Mouse (Mus musculus): ENCODE measurements around the gene Stpg4.

Gene Stpg4

DNA sequence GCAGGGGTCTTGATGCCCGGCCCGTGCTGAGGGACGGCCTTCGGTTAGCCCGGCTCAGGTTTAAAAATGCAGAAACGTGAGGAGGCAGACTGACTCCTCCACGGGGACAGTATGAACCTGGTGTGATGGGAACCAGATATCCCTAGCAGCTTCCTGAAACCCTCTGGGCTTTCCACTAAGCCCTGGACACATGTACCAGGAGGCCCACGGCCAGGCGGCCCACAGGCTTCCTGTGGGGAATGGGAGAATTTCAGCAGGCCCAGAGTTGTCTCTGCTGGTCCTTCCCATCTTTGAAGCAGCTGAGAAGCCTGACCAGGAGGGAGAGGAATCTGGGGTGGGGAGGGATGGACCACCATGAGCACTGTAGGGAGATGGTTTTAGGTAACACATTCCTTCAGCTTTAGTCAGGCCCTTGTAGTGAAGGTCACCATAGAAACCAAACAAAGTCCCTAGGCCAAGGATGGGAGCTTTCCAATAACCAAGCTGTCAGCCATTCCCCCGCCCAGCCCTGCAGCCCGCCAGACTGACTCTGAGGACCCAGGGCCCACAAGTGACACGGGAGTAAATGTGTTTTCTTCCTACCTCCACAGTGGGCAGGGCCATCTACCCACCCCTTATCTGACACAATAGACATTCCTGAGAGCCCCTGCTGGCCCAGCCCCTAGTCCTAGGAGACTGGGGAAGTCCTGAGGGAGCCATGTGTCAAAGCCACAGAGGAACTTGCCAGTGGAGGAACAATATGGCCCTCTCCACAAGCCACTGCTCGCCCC lies 76.9 kb downstream of the Stpg4 start:
- no peak for DNase-seq (ENCODE audit: low spot score)

DNA sequence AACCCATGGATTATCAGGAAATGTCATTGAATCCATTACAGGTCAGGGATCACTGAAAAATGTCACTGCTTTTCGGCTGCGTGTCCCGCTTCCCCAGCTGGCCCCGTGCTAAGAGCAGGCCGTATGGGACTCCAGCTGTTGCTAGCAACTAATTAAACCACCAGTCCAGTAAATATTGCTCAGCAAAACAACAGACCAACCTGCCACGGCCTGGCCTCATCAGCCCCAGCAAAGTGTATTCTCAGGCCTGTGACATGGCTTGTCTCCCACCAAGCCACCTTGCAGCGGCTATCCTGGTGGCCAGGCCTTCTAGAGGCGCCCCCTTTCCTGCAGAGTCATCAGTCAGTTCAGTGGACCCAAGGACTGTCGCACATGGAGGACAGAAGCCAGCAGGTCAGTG lies 78.0 kb downstream of the Stpg4 start:
- no peak for DNase-seq (ENCODE audit: low spot score)

DNA sequence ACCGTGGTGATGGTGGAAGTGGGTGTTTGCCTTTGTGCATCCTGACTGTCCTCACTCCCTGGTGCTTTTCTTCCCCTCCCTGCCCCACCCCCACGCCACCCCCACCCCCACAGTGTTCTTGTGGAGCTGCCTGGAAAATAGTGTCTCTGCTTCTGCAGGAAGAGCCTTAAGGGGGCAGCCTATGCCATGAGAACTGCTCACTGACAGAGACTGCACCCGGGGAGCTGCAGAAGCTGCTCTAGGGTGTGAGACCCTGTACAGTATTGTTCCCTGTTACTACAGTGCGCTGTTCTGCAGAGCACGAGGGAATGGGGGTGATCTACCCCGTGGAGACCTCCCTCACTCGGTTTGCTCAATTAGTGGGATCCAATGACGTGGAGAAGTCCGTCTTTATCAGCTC lies 78.5 kb downstream of the Stpg4 start:
- DNase-seq (ENCODE audit: low spot score) = no peak

DNA sequence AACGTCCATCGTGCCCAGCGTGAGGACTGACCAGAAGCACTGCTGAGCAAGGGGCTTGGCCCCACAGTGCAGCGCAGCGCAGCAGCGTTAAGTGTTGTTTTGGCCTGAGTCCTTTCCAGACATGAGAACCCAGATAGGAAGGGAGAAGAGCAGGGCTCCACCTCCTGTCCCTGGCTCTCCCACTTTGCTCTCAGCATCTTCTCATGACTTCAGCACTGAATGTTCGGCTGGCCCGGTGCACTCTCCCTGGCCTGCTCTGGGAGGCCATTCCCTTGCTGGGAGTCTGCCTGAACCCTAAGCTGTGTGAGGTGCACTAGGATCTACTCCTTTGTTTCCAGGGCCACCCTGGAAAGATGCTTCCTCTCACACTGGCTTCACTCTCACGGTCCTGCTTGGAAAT lies 79.2 kb downstream of the Stpg4 start:
- no peak for DNase-seq (ENCODE audit: low spot score)

DNA sequence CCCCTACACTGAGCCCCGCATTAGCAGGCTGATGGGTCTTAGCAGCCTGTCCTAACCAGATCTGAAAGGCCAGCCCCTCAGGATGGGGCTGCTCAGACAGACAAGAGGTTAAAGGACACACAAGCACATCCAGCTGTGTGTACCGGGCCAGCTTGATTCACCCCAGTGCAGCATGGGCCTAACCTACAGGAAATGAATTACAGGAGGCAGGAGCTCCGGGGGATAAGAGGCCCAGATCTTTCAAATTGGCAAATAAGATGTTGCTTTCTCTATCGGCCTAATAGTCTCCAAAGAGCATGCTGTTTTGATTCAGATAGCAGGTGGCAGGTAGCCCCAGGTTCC lies 82.3 kb downstream of the Stpg4 start:
- DNase-seq (ENCODE audit: low spot score) = no peak

DNA sequence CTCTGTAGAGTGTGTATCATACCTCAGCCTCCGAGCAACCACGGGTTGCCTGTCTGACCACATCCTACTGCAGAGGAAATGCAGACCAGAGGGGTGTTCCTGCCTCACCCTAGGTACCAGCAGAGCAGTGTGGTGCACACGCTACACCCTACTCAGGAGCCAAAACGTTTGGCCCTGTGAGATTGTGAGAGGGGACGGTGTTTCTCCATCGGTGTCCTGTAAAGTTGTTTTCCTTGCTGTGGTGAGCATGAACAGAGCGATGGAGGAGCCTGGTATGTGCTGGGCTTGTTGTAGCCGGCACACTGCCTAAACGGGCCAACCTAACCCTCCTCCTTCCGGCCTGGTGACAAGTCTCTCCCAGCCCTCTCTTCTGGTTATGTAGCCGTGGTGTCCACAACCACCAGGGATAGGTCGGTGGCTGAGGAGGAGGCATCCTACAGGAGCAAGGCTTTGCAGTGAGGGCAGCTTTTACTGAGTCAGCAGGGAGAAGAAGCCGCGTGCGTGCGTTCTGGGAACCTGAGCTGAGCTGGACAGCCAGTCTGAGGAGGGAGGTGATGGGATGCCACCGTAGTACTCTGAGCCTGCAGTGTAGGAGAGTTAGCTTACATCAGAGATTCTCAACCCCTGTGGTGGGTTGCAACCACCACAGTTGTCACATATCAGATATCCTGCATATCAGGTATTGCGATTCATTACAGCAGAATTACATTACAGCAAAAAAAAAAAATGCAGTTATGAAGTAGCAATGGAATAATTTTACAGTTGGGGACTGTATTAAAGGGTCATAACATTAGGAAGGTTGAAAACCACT lies 82.9 kb downstream of the Stpg4 start:
- DNase-seq (ENCODE audit: low spot score) = no peak

DNA sequence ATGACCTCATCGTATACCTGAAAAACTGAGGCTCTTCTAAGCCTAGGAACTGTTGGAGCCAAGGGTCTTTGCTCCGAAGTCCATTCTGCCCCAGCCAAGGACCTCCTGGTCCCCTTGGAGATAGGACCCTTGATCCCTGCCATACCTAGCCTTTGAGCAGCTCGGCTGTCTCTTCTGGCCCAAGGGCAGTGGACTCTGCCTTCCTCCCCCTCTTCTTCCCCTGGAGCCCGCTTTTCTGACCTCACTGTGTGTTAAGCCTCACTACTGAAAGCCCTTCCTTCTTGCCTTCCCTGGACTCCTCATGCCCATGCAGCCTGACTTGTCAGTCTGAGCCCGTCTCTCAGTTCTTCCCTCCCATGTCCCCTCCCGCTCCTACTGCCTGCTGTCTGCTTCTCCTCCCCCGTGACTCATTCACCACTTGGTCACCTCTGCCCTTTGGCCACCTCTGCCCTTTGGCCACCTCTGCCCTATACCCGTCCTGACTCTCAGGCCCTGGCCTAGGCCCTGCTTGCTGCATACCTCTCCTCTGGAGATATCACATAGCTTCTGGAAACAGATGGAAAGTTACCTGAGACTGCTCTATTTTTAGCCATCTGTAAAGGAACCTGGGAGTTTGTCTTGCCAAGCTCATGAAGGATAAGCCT lies 84.4 kb downstream of the Stpg4 start:
- DNase-seq (ENCODE audit: low spot score) = no peak

Data from layer of hippocampus, adult 11-12 months (tissue).